Mouse (Mus musculus) midbrain, embryonic 16.5 days (tissue): Measurements from ENCODE around the gene Prr15l. TPM values are rescaled to one million over a fixed set of nuclear protein-coding genes. Genes with fewer than 3 reads are reported as not detected.

Source experiments
- ATAC-seq: fragments of 200-750 bp; cut with Nextera tagmentation; 2 replicates; pipeline ENCODE4 v1.8.0; 2017; ENCODE audit warnings: moderate TSS enrichment
- H3K27ac ChIP-seq: fragments of 300-500 bp; sonication (generic); 2 replicates; pipeline ENCODE4 v1.5.1; 2014; ENCODE audit warnings: mild to moderate bottlenecking, low read length, mixed read lengths
- H3K27me3 ChIP-seq: fragments of 300-500 bp; sonication (generic); 2 replicates; pipeline ENCODE4 v1.6.1; 2014; ENCODE audit warnings: low read depth, low read length, mixed read lengths; ENCODE audit not compliant: control insufficient read depth, insufficient read depth
- H3K36me3 ChIP-seq: fragments of 300-500 bp; sonication (generic); 2 replicates; pipeline ENCODE4 v1.6.1; 2014; ENCODE audit warnings: mild to moderate bottlenecking, low read length, moderate library complexity, mixed read lengths; ENCODE audit not compliant: control insufficient read depth, insufficient read depth
- H3K4me1 ChIP-seq: fragments of 300-500 bp; sonication (generic); 2 replicates; pipeline ENCODE4 v1.6.1; 2014; ENCODE audit warnings: mild to moderate bottlenecking, low read length, mixed read lengths; ENCODE audit not compliant: control insufficient read depth, insufficient read depth
- H3K4me2 ChIP-seq: fragments of 300-500 bp; sonication (generic); 2 replicates; pipeline ENCODE4 v1.6.1; 2014; ENCODE audit warnings: mild to moderate bottlenecking, low read length, mixed read lengths
- H3K4me3 ChIP-seq: fragments of 300-500 bp; sonication (generic); 2 replicates; pipeline ENCODE4 v1.5.1; 2014; ENCODE audit warnings: low read depth, mild to moderate bottlenecking, low read length, moderate library complexity, mixed read lengths
- H3K9ac ChIP-seq: fragments of 300-500 bp; sonication (generic); 2 replicates; pipeline ENCODE4 v1.6.1; 2014; ENCODE audit warnings: low read depth, low read length, mixed read lengths
- H3K9me3 ChIP-seq: fragments of 300-500 bp; sonication (generic); replicated peaks from 2 replicates; pipeline ENCODE4 v1.6.1; 2014; ENCODE audit warnings: mild to moderate bottlenecking, low read length, mixed read lengths; ENCODE audit not compliant: control insufficient read depth, poor library complexity, severe bottlenecking
- WGBS: fragments of 180-500 bp; shearing (Covaris S2); extraction: QIAGEN DNeasy Blood & Tissue Kit; methylation state at CpG from one replicate; pipeline ENCODE4 v1.1.7; 2014; 5-methylcytosine and 5-hydroxymethylcytosine counted together
- polyA plus RNA-seq: library from polyadenylated mRNA; unstranded; fragments of >200 nt; fragmentation: Nextera tagmentation; extraction: Ambion mirVana; gene quantifications from 2 replicates; pipeline ENCODE4 v1.2.1, GENCODE M21; 2015

Gene Prr15l
- polyA plus RNA-seq, 1 experiment from 2014 or later, result 0.51 TPM

GRCm38 (mm10) chr11:96916044-96916884 is 11.6 kb upstream of the Prr15l start, which contains the start of gene Cdk5rap3:
Gene Cdk5rap3 (minus strand): TSS chr11:96916496.
- H3K9me3 ChIP-seq, result no peaks in the 10 kb centered on the region
- H3K4me2 ChIP-seq, result peak within 1 kb of the TSS; percentile 99
- H3K4me3 ChIP-seq, result peak within 1 kb of the TSS; percentile 67
- H3K27ac ChIP-seq, result peak within 1 kb of the TSS; percentile 76
- peak within 1 kb of the TSS; percentile 78 for H3K9ac ChIP-seq
- H3K36me3 ChIP-seq, result 0 out of 2 replicates have a peak, but pooled peaks cover 3% of the 10 kb centered on the region
- peak; percentile 99 for ATAC-seq
- H3K4me1 ChIP-seq, result peaks cover 11% of the 10 kb centered on the region
- WGBS, result under 1% methylated on average over 55 of the region's 55 CpGs
- no peaks in the 10 kb centered on the region for H3K27me3 ChIP-seq

DNA sequence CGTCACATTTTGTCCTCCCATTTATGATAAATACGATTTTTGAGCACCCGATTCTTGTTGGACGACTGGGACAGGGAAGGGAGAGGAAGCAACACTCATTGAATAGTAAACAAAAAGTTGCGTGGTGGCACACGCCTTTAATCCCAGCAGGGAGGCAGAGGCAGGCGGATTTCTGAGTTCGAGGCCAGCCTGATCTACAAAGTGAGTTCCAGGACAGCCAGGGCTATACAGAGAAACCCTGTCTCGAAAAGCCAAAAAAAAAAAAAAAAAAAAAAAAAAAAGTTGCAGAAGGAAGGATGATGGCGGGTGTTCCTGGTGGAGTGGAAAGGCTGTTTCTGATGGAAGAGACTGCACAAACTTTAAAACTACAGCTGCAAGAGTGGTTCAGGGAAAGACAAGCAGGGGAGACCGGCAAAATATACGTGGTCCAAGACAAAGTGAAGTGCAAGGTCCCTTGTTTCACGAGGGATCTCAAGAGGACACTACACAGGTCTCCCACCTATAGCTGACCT is 11.0 kb upstream of the Prr15l start:
- ATAC-seq, result peak; percentile 12; the same call in 1 of the 2 replicates
- H3K4me2 ChIP-seq, result peak overlapping the region; percentile 53
- no peaks in the 10 kb centered on the region for H3K27me3 ChIP-seq
- H3K4me1 ChIP-seq, result peaks cover 11% of the 10 kb centered on the region
- 38% methylated on average over 13 of the region's 13 CpGs for WGBS
- H3K36me3 ChIP-seq, result no peaks in the 10 kb centered on the region
- H3K9me3 ChIP-seq, result no peaks in the 10 kb centered on the region
- H3K27ac ChIP-seq, result peak overlapping the region; percentile 33; the same call in 1 of the 2 replicates
- H3K9ac ChIP-seq, result no peak overlapping the region
- peak overlapping the region; percentile 67 for H3K4me3 ChIP-seq

DNA sequence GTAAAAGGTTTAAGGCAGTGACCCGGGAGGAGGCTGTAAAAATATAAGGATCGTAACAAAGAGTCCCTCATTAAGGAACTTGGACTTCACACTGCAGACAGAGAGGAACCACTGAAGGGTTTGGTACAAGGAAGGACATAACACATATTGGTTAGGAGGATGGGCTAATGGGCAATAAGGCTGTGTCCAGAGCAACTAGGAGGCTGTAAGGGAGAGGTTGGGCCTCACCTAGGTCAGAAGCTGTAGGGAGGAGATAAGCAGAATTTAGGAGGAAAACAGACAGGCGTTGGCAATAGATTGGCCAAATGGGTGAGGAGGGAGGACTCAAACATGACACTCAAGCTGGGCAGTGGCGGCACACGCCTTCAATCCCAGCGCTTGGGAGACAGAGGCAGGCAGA is 10.5 kb upstream of the Prr15l start:
- peaks cover 11% of the 10 kb centered on the region for H3K4me1 ChIP-seq
- H3K27ac ChIP-seq, result no peak overlapping the region
- H3K4me3 ChIP-seq, result no peak overlapping the region
- no peak for ATAC-seq
- no peaks in the 10 kb centered on the region for H3K27me3 ChIP-seq
- H3K36me3 ChIP-seq, result no peaks in the 10 kb centered on the region
- H3K9me3 ChIP-seq, result no peaks in the 10 kb centered on the region
- H3K9ac ChIP-seq, result no peak overlapping the region
- WGBS, result 93% methylated on average over 6 of the region's 6 CpGs
- H3K4me2 ChIP-seq, result no peak overlapping the region

DNA sequence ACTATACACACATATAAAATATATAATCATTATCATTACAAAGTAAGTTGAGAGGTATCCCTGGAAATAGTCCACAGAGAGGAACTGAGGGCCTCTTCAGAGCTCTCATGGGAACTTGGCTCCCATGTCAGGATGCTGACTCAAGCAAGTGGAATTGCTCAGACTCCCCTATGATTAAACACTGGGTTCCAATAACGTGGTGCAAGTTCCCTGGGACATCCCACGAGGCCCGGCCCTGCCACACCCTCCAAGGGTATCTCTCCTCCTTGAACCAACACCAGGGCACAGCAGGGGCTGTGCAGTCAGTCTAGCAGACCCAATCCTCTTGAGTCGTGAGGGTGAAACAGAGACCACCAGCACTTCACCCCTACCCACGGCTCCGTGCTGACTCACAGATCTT is 8.9 kb upstream of the Prr15l start:
- 62% methylated on average over 6 of the region's 6 CpGs for WGBS
- peaks cover 11% of the 10 kb centered on the region for H3K4me1 ChIP-seq
- no peak overlapping the region for H3K4me3 ChIP-seq
- no peaks in the 10 kb centered on the region for H3K9me3 ChIP-seq
- H3K36me3 ChIP-seq, result no peaks in the 10 kb centered on the region
- H3K9ac ChIP-seq, result no peak overlapping the region
- no peak for ATAC-seq
- no peaks in the 10 kb centered on the region for H3K27me3 ChIP-seq
- no peak overlapping the region for H3K27ac ChIP-seq
- H3K4me2 ChIP-seq, result no peak overlapping the region

DNA sequence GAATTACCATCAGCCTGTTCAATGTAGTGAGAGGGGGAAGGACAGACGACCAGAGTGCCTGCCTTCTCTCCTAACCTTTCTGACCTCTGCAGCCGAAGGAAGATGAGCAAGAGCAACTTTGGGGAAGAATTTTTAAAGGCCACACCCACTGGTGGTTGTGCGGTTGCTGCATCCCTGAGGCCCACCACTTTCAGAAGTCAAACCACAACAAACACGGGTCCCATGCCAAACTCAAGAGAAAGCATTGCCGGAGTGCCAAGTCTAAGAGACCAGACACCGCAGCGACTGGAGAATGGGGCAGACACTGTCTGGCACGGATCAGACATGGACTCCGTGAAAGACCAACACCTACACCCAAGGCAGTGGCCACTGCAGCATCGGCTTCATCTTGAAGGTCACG is 3.0 kb upstream of the Prr15l start:
- 85% methylated on average over 11 of the region's 11 CpGs for WGBS
- Histone ChIP-seq H3K27me3 (peaks cover 12% of the 10 kb centered on the region), H3K4me2 (no peak overlapping the region), H3K9ac (no peak overlapping the region), H3K9me3 (no peaks in the 10 kb centered on the region), H3K27ac (no peak overlapping the region), H3K4me3 (no peak overlapping the region), H3K36me3 (no peaks in the 10 kb centered on the region), H3K4me1 (no peaks in the 10 kb centered on the region)
- ATAC-seq, result no peak

DNA sequence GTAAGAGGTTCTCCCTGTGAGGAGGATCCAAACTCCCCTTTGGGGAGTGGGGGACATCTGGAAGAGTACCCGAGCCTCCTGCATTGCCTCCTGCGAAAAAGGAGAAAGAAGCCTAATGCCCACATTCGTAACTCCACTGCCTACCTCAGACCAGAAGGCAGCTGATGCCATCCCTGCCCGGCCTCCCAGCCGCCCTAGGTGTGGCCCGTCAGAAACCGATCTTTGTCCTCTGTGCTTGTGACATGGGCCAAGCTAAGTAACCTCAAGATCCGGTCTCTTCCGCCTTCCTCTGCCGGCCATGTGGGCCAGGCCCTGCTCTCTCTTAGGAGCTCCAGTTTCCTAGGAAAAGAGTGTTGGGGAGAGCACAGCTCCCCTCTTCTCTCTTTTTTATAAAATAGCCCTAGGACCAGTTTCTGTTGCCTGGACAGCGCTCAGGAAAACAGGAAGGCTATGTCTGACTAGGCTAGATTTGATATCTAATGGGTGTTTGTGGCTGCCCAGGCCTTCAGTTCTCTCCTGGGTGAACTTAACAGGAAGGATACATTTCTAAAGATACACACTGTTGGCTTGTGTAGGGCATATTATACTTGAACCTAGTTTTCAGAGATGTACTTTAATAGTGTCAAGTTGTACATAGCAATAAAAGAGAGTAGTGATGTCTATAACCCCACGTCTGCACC is 2.3 kb upstream of the Prr15l start:
- no peaks in the 10 kb centered on the region for H3K36me3 ChIP-seq
- H3K4me2 ChIP-seq, result no peak overlapping the region
- H3K9ac ChIP-seq, result no peak overlapping the region
- no peaks in the 10 kb centered on the region for H3K4me1 ChIP-seq
- peaks cover 12% of the 10 kb centered on the region for H3K27me3 ChIP-seq
- no peak for ATAC-seq
- no peak overlapping the region for H3K4me3 ChIP-seq
- WGBS, result 89% methylated on average over 12 of the region's 12 CpGs
- no peaks in the 10 kb centered on the region for H3K9me3 ChIP-seq
- H3K27ac ChIP-seq, result no peak overlapping the region

DNA sequence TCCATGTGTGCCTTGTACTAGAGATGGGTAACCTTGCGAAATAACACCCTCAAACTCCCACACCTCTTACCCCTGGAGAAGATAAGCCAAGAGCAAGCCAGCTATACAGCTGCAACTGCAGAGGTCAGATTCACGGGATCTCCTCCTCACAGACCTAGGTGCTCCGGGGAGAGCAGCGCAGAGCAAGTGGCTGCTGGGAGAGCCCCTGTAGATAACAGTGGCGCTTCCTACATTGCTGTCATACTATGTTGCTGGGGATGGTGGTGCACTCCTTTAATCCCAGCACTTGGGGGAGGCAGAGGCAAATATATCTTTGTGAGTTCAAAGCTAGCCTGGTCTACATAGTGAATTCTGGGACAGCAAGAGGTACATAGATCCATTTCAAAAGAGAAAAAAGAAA is 1.3 kb upstream of the Prr15l start:
- Histone ChIP-seq H3K36me3 (no peaks in the 10 kb centered on the region), H3K4me3 (no peak overlapping the region), H3K9me3 (no peaks in the 10 kb centered on the region), H3K9ac (no peak overlapping the region), H3K4me1 (no peaks in the 10 kb centered on the region), H3K27me3 (peaks cover 12% of the 10 kb centered on the region), H3K4me2 (no peak overlapping the region), H3K27ac (no peak overlapping the region)
- 87% methylated on average over 5 of the region's 5 CpGs for WGBS
- ATAC-seq, result no peak

DNA sequence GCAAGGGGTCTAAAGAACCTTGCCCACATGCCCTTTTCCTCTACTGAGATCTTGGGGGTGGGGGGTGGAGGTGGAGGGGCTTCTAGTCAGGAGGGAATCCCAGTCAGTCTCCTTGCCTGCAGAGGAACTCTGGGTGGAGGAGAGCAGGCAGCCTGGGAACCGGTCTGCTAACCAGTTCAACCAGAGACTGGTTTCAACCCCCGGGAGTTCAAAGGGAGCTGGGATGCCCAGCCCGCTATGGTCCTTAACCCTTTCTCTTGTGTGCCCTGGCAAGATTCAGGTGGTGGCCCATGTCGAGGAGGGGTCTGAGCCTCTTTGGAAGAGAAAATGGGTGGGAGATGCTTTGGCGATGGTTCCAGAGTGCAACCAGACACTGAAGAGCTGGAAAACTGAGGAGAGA is 787 bp downstream of the Prr15l start:
- Histone ChIP-seq H3K27me3 (peaks cover 12% of the 10 kb centered on the region), H3K36me3 (no peaks in the 10 kb centered on the region), H3K27ac (no peak overlapping the region), H3K4me3 (no peak overlapping the region), H3K4me1 (no peaks in the 10 kb centered on the region), H3K9ac (no peak overlapping the region), H3K4me2 (no peak overlapping the region), H3K9me3 (no peaks in the 10 kb centered on the region)
- WGBS, result 3% methylated on average over 5 of the region's 5 CpGs
- no peak for ATAC-seq
